Mouse (Mus musculus) layer of hippocampus, adult 2 months (tissue): ENCODE measurements around the gene Uqcr10. TPM values are rescaled to one million over a fixed set of nuclear protein-coding genes. Genes with fewer than 3 reads are reported as not detected.
"Not testable (repeated sequence)": the region's sequence is repeated elsewhere in the genome, so short reads cannot be mapped to it uniquely, and the experiment has no call there.

Source experiments
- DNase-seq, 2 experiments: peaks; one replicate each; pipeline ENCODE4 v3.0.0; 2022; ENCODE audit warnings: low spot score in 2 of 2
- H3K27ac ChIP-seq: fragments of 200-600 bp; 2 replicates; pipeline ENCODE4 v1.8.1; 2022
- H3K4me3 ChIP-seq: fragments of 200-600 bp; 2 replicates; pipeline ENCODE4 v1.8.1; 2022; ENCODE audit warnings: mild to moderate bottlenecking
- CTCF ChIP-seq: fragments of 200-600 bp; conservative IDR thresholded peaks from 2 replicates; pipeline ENCODE4 v1.8.1; 2022; ENCODE audit warnings: antibody characterized with exemption, mild to moderate bottlenecking, moderate library complexity
- total RNA-seq, 2 experiments: library from RNA; stranded (reverse); gene quantifications; 2 replicates each; pipeline ENCODE4 v1.2.3; 2021

Gene Uqcr10
- total RNA-seq, 2 experiments from 2014 or later = 367 to 391 TPM

DNA sequence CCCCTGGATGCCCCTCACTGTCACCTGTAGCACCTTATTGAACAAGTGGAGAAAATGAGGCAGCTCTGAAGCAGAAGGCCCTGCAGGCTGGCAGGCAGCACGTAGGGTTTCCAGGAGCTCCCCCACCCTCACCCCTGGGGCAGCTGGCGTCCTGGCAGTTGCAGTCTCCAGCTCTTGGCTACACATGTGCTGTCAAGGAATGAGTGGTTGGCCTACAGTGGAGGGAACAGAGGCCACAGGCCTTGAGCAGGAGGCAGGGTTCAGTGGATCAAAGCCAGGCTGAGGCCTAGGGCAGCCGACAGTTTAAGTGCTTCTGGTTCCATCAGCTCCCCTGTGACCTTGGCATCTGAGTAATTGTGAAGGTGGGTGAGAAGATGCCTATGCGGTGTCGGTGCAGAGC lies 26.8 kb upstream of the Uqcr10 start:
- DNase-seq = no peak
- Histone ChIP-seq H3K27ac (no peak overlapping the region), H3K4me3 (no peak overlapping the region)
- TF ChIP-seq CTCF = no peak

- Histone ChIP-seq H3K4me3 (no peak overlapping the region), H3K27ac (no peak overlapping the region)
- DNase-seq = no peak
- no peak for TF ChIP-seq CTCF
Observed at GRCm38 (mm10) chr11:4730096-4730495, 26.0 kb upstream of the Uqcr10 start.

GRCm38 (mm10) chr11:4729603-4730002 lies 25.5 kb upstream of the Uqcr10 start:
- DNase-seq = no peak
- Histone ChIP-seq H3K4me3 (no peak overlapping the region), H3K27ac (no peak overlapping the region)
- no peak for TF ChIP-seq CTCF

GRCm38 (mm10) chr11:4721728-4722127 lies 17.6 kb upstream of the Uqcr10 start:
- no peak for TF ChIP-seq CTCF
- H3K27ac ChIP-seq = no peak overlapping the region
- H3K4me3 ChIP-seq = no peak overlapping the region
- DNase-seq = no peak

GRCm38 (mm10) chr11:4720900-4721580 lies 16.9 kb upstream of the Uqcr10 start:
- DNase-seq = no peak
- no peak for TF ChIP-seq CTCF
- H3K4me3 ChIP-seq = no peak overlapping the region
- H3K27ac ChIP-seq = no peak overlapping the region

GRCm38 (mm10) chr11:4720393-4720792 lies 16.3 kb upstream of the Uqcr10 start:
- Histone ChIP-seq H3K27ac (no peak overlapping the region), H3K4me3 (no peak overlapping the region)
- DNase-seq = no peak
- no peak for TF ChIP-seq CTCF

- Histone ChIP-seq H3K4me3 (no peak overlapping the region), H3K27ac (no peak overlapping the region)
- no peak for TF ChIP-seq CTCF
- DNase-seq = no peak
Observed at GRCm38 (mm10) chr11:4719961-4720360, 15.8 kb upstream of the Uqcr10 start.

DNA sequence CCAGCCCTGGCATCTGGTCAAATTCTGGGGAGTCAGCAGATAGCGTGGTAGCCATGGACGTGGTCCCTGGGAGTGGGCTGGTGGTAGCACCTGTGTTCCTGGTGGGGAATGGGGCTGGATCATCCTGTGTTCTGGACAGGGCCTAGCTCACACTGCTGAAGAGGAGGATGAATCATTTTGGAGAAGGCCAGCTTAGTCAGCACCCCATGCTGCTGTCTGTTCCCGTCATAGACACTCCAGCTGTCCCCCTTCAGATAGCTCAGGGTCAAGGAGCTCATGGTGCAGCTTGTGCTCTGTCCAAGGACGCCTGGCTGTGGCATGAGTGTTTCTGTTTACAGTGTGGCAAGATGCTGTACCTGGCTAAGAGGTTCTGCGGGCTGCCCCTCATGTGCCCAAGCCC lies 14.4 kb upstream of the Uqcr10 start:
- no peak overlapping the region for H3K4me3 ChIP-seq
- no peak overlapping the region for H3K27ac ChIP-seq
- no peak for DNase-seq
- no peak for TF ChIP-seq CTCF

- DNase-seq = no peak
- H3K4me3 ChIP-seq = no peak overlapping the region
- no peak overlapping the region for H3K27ac ChIP-seq
- no peak for TF ChIP-seq CTCF
Observed at GRCm38 (mm10) chr11:4716530-4717236, 12.5 kb upstream of the Uqcr10 start.

GRCm38 (mm10) chr11:4715596-4715995 lies 11.5 kb upstream of the Uqcr10 start:
- Histone ChIP-seq H3K27ac (no peak overlapping the region), H3K4me3 (no peak overlapping the region)
- TF ChIP-seq CTCF = no peak
- DNase-seq = no peak

DNA sequence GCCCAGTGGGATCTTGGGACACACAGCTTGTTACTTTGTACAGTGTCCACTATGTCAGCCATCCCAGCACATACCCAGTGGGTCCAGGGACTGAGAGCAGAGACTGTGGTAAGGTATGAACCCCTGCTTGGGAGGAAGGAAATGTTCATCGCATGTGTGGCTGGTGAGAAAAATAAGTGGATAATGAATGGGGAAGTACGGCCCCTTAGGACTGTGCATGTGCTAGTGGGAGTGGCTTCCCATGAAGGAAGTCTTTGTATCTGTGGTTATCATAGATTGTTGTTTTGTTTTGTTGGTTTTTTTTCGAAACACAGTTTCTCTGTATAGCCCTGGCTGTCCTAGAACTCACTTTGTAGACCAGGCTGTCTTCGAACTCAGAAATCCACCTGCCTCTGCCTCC lies 10.6 kb upstream of the Uqcr10 start:
- no peak overlapping the region for H3K4me3 ChIP-seq
- no peak for DNase-seq
- H3K27ac ChIP-seq = no peak overlapping the region
- no peak for TF ChIP-seq CTCF

GRCm38 (mm10) chr11:4712822-4713221 lies 8.7 kb upstream of the Uqcr10 start:
- TF ChIP-seq CTCF = no peak
- Histone ChIP-seq H3K4me3 (no peak overlapping the region), H3K27ac (no peak overlapping the region)
- no peak for DNase-seq

GRCm38 (mm10) chr11:4710188-4710587 lies 6.0 kb upstream of the Uqcr10 start:
- H3K27ac ChIP-seq, H3K4me3 ChIP-seq, DNase-seq: not testable (repeated sequence)
- TF ChIP-seq CTCF = peak; percentile 58

GRCm38 (mm10) chr11:4705178-4705577 lies 1.0 kb upstream of the Uqcr10 start:
- no peak for TF ChIP-seq CTCF
- H3K4me3 ChIP-seq = peak overlapping the region; percentile 100
- H3K27ac ChIP-seq = peak overlapping the region; percentile 99
- no peak for DNase-seq
